Mouse (Mus musculus): ENCODE results near the gene Timmdc1.

DNA sequence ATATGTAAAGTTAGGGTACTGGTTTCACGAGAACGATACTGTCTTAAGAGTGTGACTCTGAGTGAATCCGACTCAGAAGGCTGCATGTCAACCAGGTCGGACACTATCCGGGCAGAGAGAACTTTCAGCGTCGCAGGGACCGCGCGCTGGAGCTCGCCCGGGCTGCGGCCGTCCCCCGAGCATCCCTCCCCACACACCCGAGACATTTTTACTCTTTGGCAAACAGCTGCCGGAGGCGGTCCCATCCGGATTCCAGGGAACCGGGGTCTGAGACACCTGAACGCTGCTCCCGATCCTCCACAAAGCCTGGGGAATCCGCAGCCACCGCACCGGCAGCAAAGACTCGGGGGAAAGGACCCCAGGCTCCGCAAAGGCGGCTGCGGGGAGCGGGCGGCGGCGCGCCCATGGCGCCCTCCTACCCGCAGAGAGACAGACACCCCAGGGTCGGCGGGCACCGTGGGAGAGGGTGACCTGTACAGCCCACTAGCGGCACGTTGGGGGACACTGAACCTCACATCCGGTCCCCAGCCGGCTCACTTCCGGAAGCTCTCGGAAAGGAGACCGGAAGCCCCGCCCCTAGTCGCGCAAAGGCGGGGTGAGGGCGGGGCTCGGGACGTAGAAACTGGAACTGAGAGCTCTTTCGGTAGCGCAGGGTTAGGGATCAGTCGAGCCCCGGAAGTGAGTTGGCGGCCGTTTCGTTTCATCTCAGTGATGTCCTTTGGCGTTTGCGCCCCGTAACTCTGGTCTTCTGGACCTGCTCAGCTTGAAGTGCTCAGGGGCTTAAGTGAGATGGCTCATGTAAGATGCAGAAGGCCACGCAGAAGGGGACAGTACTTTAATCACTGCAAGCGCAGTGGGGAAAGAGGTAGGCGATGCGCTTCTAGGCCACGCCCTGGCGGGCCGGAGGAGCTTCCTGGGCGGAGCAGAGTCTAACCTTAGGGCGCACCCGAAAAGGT lies at the start of gene Timmdc1:
- peak; percentile 66; the same call in 1 of the 2 replicates for TF ChIP-seq POLR2A (IDR thresholded peaks at IDR 0.05; ENCODE audit: control insufficient read depth, extremely low read depth, insufficient read depth, low read length, poor library complexity)
- TF ChIP-seq CTCF (IDR thresholded peaks at IDR 0.05; ENCODE audit: borderline replicate concordance, control insufficient read depth, extremely low read depth, insufficient read depth, low read length, poor library complexity): peak; percentile 53; the same call in 1 of the 2 replicates

Measured in thymus, adult 2 months (tissue).